Mouse (Mus musculus): ENCODE results near the gene Src. TPM values are rescaled to one million over a fixed set of nuclear protein-coding genes. Genes with fewer than 3 reads are reported as not detected.

Gene Src
- total RNA-seq, 2 experiments from 2014 or later, result 13.3 to 13.6 TPM

GRCm38 (mm10) chr2:157434041-157434440 is 15.8 kb downstream of the Src start:
- no peak for DNase-seq (ENCODE audit: low spot score in 2 of 2)

DNA sequence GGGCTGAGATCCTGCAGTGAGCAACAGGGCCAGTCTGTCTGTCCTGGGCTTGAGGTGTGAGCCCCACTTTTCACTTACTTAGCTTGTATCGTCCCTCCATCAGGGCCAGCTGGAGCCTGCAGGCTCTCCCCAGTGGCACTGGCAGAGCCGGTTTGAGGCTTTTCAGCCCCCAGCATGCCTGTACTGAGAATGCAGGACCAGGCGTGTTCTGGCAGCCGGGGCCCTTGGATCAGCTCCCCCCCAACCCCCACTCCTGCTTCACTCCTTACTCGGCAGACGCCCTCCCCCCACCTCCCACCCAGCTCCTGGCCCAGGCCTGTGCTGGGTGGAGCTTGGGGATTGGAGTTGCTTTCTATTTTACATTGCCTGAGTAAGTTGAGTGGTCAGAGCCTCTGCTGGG is 16.3 kb downstream of the Src start:
- DNase-seq (ENCODE audit: low spot score in 2 of 2), result peak in 1 of 2 experiments; percentile 36

DNA sequence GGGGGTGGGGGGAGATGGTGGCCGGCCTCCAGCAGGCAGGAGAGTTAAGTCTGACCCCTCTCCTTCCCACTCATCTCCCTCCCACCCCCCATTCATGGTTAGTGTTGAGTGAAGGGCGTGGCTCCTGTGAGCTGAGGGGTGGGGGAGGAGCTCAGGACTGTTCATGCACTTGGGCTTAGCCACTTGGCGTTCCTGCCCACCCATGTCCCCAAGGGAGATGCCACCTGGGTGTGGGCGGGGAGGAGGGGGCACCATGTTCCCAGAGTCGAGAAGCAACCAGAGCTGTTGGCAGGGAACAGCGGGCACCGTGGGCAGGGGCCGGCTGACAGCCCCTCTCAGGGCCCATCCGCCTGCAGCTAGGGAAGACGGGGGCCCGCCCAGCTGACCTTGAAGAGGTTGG is 18.3 kb downstream of the Src start:
- no peak for DNase-seq (ENCODE audit: low spot score in 2 of 2)

GRCm38 (mm10) chr2:157437123-157437522 is 18.9 kb downstream of the Src start:
- DNase-seq (ENCODE audit: low spot score in 2 of 2), result no peak

DNA sequence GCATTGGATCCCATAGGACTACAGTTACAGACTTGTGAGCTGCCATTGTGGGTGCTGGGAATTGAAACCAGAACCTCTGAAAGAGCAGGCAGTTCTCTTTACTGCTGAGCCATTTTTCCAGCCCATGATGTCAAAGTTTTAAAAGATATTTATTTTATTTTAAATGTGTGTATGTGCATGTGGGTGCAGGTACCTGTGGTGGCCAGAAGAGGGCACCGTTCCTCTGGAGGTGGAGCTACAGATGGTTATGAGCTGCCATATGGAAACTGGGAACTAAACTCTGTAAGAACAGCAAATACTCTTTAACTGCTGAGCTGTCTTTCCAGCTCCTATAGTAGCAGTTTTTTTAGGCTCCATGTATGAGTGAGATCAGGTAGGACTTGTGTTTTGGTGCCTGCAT is 23.1 kb downstream of the Src start:
- DNase-seq (ENCODE audit: low spot score in 2 of 2), result no peak

DNA sequence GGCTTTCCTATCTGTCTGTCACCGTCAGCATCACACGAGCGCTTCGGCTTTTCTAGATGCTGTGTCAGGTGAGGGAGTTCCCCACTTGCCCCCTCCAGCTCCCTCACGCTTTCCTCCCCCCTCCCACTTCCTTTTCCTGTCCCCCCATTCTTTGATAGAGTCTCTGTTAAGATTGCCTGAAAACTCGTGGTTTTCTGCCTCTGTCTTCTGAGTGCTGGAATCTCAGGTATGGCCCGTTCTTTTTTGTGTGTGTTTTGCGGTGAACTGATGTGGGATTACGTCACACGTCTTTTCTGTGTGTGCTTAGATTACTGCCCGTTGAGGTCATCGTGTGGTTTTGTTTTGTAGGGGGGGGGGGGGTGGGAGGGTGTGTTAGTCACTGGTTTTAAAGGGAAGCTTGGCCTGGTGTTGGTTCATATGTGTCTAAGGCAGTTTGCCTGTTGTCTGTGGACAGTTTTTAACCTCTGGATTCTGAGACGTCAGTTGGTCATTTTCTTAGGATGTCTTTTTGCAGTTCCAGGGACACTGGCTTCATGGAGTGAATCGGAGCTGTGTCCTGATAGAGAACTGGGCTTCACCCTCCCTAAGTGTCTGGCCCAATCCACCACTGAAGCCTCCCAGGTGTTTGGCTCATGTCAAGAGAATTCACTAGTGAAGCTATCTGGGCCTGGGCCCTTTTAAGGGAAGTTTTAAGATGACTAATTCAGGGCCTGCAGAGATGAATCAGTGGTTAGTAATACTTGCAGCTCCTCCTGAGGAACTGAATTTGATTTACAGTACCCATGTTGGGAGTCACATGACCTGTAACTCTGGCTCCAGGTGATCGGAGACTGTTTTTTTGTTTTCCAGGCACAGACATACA is 29.3 kb downstream of the Src start:
- DNase-seq (ENCODE audit: low spot score in 2 of 2), result no peak

DNA sequence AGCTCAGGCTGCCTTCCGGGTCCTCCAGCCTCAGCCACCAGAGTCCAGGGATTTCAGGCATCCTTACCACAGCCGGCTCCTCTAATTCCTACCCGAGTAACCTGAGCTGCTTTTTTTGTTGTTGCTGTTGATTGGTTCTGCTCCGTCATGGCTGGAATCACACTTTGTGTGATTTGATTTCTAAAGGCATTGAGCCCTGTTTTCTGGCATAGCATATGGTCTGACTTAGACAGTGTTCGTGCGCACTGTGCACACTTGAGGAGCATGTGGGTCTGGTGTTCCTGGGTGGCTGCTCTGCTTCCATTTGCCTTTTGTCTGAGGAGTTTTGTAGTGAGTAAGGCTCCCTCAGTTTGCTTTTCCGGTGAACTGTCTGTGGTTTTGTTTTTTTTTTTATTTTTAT is 30.1 kb downstream of the Src start:
- no peak for DNase-seq (ENCODE audit: low spot score in 2 of 2)

- DNase-seq (ENCODE audit: low spot score in 2 of 2), result no peak
Observed at GRCm38 (mm10) chr2:157450905-157451304, 32.7 kb downstream of the Src start.

GRCm38 (mm10) chr2:157451372-157452040 is 33.3 kb downstream of the Src start:
- no peak for DNase-seq (ENCODE audit: low spot score in 2 of 2)

DNA sequence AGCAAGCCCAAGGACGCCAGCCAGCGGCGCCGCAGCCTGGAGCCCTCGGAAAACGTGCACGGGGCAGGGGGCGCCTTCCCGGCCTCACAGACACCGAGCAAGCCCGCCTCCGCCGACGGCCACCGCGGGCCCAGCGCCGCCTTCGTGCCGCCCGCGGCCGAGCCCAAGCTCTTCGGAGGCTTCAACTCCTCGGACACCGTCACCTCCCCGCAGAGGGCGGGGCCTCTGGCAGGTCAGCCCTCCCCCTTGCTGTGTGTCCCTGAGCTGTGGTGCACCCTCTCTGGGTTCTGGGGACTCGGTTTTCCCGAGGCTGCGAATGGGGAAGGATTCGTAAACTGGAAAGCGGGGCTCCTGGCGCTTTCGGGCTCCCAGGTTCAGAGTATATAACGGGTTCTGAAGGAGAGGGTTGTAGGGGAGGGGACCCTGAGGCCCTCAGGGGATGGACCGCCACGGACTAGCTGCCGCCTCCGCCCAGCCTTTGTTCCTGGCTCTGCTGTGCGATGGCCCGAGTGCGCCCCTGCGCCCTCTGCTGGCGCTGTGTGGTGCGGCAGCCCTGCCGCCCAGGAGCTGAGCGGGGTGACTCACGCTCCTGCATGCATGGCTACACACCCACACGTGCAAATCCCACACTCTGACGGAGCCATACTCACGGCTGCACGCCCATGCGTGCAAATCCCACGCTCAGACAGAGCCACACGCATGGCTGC is 39.0 kb downstream of the Src start:
- peak; percentile 88 to 90 for DNase-seq (ENCODE audit: low spot score in 2 of 2)

DNA sequence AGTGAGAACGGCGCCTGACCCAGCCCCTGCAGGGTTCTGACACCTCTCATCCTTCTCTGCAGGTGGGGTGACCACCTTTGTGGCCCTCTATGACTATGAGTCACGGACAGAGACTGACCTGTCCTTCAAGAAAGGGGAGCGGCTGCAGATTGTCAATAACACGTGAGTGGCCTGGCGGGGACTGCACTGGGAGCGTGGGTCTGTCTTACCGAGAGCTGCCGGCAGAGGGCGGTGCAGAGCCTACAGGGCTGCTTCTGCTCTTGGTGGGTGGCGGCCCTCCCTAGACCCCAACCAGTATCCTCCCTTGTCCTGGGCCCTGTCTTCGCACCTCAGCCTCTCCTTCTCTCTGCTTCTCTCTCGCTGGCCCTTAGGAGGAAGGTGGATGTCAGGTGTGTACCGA is 40.2 kb downstream of the Src start:
- DNase-seq (ENCODE audit: low spot score in 2 of 2), result peak; percentile 69 to 77

DNA sequence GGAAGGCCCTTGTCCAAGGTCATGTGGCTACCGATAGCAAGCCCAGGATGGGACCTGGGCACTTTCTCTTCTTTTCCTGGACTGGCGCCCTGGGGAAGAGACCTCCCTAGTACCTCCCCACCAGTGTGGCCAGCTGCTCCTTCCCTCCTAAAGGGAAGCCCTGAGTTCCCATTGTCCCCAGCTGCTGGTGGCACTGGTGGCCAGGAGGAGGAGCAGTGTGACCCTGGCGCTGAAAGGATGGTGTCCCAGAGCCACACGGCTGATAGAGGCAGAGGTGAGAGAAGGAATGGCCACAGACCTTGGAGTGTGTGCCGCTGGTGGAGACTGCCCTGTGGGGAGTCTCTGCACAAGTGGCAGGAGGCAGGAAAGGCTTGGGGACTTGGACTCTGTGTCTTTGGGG is 41.5 kb downstream of the Src start:
- DNase-seq (ENCODE audit: low spot score in 2 of 2), result no peak

- DNase-seq (ENCODE audit: low spot score in 2 of 2), result no peak
Observed at GRCm38 (mm10) chr2:157462776-157463710, 44.8 kb downstream of the Src start.

GRCm38 (mm10) chr2:157463887-157464745 is 45.9 kb downstream of the Src start:
- DNase-seq (ENCODE audit: low spot score in 2 of 2), result no peak

DNA sequence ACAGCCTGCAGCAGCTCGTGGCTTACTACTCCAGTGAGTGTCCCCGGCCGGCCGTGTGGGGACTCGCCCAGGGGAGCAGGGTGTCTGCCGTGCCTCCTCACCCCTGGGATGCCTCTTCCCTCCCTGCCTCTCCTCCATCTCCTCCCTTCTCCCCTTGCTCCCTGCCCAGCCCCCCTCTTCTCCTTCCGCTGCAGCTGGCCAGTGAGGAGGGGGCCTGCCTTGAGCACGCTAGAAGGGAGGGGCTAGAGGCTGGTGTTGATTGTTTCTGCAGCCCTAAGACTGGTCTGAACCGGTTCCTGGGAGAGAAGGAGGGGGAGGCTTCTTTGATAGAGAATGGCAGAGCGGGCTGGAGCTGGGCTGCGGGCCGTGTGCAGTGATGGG is 46.5 kb downstream of the Src start:
- DNase-seq (ENCODE audit: low spot score in 2 of 2), result no peak

DNA sequence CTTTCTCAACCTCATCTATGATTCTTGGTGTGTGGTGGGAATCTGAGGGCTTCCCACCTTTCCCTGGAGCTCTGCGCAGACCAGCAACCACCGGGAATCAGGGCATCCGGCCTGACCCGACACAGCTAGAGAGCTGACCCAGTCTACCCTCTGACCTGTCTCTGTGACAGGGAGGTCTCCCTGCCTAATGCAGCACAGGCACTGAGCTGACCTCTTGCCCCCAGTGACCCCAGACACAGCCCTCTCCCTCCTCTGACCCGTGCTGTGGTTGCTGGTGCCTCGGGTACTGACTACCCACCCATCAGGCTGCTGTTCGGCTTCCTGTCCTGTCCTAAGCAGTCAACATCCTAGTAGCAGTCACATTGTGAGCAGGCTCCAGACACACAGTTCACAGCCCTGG is 48.6 kb downstream of the Src start:
- no peak for DNase-seq (ENCODE audit: low spot score in 2 of 2)

DNA sequence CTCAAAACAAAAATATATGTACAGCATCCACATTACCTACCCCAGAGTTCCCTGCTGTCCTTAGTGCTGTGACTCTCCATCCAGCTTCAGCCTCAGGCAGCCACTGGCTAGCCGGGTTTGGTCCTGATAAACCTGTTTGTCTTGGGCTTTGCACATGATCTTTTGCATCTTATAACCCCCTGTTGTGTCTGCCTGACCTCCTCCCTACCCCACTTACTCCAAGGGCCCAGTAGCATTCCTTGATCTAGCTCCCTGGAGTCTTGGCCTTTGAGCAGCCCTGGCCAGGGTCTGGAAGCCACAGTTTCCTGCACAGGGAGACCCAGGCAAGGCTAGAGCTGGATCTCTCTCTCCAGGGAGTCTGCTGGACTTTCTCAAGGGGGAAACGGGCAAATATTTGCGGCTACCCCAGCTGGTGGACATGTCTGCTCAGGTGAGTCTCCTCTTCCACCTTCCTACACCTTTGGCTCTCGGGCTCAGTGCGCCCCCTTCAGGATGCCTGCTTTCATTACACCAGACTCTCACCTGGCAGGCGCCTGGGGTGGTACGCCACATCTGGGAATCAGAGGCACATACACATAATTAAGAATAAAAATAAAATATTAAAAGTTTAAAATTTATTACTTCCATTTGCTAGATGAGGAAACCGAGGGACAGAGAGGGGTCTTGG is 50.0 kb downstream of the Src start:
- no peak for DNase-seq (ENCODE audit: low spot score in 2 of 2)

DNA sequence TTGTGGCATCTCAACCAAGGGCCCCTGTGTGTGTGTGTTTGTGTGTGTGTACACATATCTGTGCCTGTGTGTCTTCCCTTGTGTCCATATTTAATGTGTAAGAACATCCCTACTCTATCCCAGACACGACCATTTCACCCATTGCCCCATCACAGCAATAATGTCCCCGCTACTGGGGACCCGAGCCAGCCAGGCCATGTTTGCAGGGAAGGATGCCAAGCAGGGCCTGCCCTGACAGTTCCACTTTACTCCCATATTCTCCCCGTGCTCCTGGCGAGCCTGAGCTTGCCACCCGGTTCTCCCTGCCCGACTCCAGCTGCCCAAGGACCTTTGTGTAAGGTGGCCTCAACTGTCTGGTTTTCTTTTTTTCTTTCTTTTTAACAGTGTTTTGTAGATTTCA is 53.0 kb downstream of the Src start:
- DNase-seq (ENCODE audit: low spot score in 2 of 2), result no peak

DNA sequence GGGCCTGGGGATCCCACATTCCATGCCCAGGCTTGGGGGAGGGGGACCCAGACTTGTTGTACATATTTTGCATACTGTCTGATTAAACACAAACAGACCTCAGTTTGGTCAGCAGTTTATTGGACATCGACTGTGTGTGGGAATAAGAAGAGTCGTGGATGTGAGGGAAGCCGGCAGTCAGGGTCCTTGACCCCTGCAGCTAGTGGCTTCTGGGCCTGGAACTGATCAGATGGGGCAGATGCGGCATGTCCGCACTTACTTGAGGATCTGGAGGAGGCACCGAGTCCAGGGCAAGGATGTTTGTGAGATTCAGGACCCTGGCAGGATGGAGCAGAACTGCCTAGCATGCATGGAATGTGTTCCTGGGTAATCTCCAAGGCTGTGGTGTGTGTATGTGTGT is 53.5 kb downstream of the Src start:
- no peak for DNase-seq (ENCODE audit: low spot score in 2 of 2)

DNA sequence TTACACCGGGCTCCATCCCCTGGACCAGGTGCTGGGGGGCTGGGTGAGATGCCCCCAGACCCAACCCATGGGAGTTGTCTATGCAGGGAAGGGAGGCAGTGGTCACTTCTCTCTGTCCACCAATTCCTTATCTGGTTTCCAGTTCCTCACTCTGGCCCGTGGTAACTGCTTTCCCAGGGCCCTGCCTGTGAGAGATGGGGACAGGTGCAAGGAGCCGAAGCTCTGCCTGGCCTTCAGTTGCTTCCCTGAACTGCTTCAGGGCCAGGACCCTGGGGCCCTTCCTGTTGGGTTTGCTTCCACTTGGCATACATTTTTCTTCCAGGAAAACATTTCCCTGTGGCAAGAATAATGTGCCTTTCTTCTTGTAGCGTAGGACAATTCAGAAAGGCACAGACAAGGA is 54.2 kb downstream of the Src start:
- no peak for DNase-seq (ENCODE audit: low spot score in 2 of 2)

Measured in gastrocnemius, postnatal 4 days (tissue).